In the genomic region with DNA sequence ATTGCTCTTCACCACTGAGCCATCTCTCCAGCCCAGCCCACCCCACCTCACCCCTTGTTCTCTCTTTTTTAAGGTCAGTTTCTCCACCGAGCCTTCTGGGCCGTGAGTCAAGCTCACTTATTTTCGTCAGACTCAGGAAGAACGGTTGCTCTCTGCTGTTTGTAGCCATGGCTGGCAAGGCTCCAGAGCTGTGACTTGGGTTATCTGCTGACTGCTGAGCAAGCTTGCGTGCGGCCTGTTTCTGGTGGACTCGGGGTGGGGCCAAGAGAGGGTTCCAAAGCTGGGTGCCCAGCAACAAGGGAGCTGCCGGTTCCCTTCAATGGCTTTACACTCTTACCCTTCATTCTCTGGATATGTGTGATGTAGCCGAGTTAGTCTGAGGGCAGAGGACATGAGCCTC, we compare ENCODE assay signal across 8 mouse cellular contexts. TPM values are rescaled to one million over a fixed set of nuclear protein-coding genes. Genes with fewer than 3 reads are reported as not detected.
DNase-seq lines count a peak whose midpoint lies in the region; ATAC-seq and TF ChIP-seq lines count a peak whose summit lies in the region.

No protein-coding gene starts in this region.

- H3K4me2 ChIP-seq in heart, embryonic 11.5 days, result no peak overlapping the region
- no peak overlapping the region for H3K4me2 ChIP-seq in heart, embryonic 15.5 days
- H3K4me2 ChIP-seq in hindbrain, embryonic 11.5 days (replicated peaks; ENCODE audit: low read depth, low read length), result no peak overlapping the region

- H3K4me1 ChIP-seq in heart, embryonic 11.5 days (ENCODE audit: control insufficient read depth, insufficient read depth, low read length), result peaks cover 64% of the 10 kb centered on the region
- H3K4me1 ChIP-seq in heart, embryonic 15.5 days (replicated peaks), result peaks cover 86% of the 10 kb centered on the region
- H3K4me1 ChIP-seq in lung, adult 2 months (ENCODE audit: control insufficient read depth, insufficient read depth, low read length), result no peaks in the 10 kb centered on the region
- H3K4me1 ChIP-seq in hindbrain, embryonic 11.5 days (replicated peaks; ENCODE audit: control insufficient read depth, insufficient read depth, low read length), result peaks cover 6% of the 10 kb centered on the region; the same call in 1 of the 2 replicates

- no peak for TF ChIP-seq CTCF in lung, adult 2 months (IDR thresholded peaks at IDR 0.05; ENCODE audit: insufficient read depth, low read length)

- no peaks in the 10 kb centered on the region for H3K27me3 ChIP-seq in heart, embryonic 11.5 days (ENCODE audit: control insufficient read depth, insufficient read depth, low read length)
- H3K27me3 ChIP-seq in heart, embryonic 15.5 days, result 0 out of 2 replicates have a peak, but pooled peaks cover 3% of the 10 kb centered on the region
- no peaks in the 10 kb centered on the region for H3K27me3 ChIP-seq in hindbrain, embryonic 11.5 days (ENCODE audit: control insufficient read depth, insufficient read depth, low read length)

- H3K9ac ChIP-seq in heart, embryonic 11.5 days (ENCODE audit: low read depth, low read length), result no peak overlapping the region
- no peak overlapping the region for H3K9ac ChIP-seq in heart, embryonic 15.5 days
- no peak overlapping the region for H3K9ac ChIP-seq in hindbrain, embryonic 11.5 days (ENCODE audit: low read depth, low read length)

- no peak overlapping the region; the same call in 1 of the 2 replicates for H3K27ac ChIP-seq in heart, embryonic 11.5 days (ENCODE audit: low read depth, low read length)
- H3K27ac ChIP-seq in heart, embryonic 15.5 days, result peak overlapping the region; percentile 64
- no peak overlapping the region for H3K27ac ChIP-seq in hindbrain, embryonic 11.5 days (ENCODE audit: low read depth, low read length)

- no peaks in the 10 kb centered on the region for H3K9me3 ChIP-seq in heart, embryonic 11.5 days (replicated peaks; ENCODE audit: control insufficient read depth, low read length)
- H3K9me3 ChIP-seq in heart, embryonic 15.5 days (replicated peaks), result no peaks in the 10 kb centered on the region
- no peaks in the 10 kb centered on the region for H3K9me3 ChIP-seq in hindbrain, embryonic 11.5 days (ENCODE audit: control insufficient read depth, low read length)

- WGBS in heart, embryonic 11.5 days (ENCODE audit: insufficient replicate concordance), result 63% methylated on average over 9 of the region's 9 CpGs
- WGBS in heart, embryonic 15.5 days, result 20% methylated on average over 9 of the region's 9 CpGs
- WGBS in lung, adult 2 months, result 50% methylated on average over 9 of the region's 9 CpGs
- WGBS in hindbrain, embryonic 11.5 days, result 91% methylated on average over 9 of the region's 9 CpGs

- no peaks in the 10 kb centered on the region for H3K36me3 ChIP-seq in heart, embryonic 11.5 days (ENCODE audit: control insufficient read depth, insufficient read depth, low read length)
- H3K36me3 ChIP-seq in heart, embryonic 15.5 days, result 0 out of 2 replicates have a peak, but pooled peaks cover 5% of the 10 kb centered on the region
- no peaks in the 10 kb centered on the region for H3K36me3 ChIP-seq in hindbrain, embryonic 11.5 days (ENCODE audit: control insufficient read depth, insufficient read depth, low read length)

- no peak for ATAC-seq in heart, embryonic 11.5 days (replicated peaks; ENCODE audit: insufficient number of reproducible peaks, low FRiP score, low TSS enrichment)
- peak; percentile 21; the same call in 1 of the 2 replicates for ATAC-seq in heart, embryonic 15.5 days (replicated peaks; ENCODE audit: insufficient number of reproducible peaks, insufficient read depth, low FRiP score, low read depth)
- ATAC-seq in CD4-positive, CD25-positive, alpha-beta regulatory T cell, adult 4 months, result no peak
- no peak for ATAC-seq in hindbrain, embryonic 11.5 days (ENCODE audit: low FRiP score)

- DNase-seq in heart, adult 11 months, result peak; percentile 99
- DNase-seq in adrenal gland, postnatal 10 days, result peak; percentile 85
- DNase-seq in lung, adult 2 months, result peak; percentile 35
- peak; percentile 56 to 73 for DNase-seq in urinary bladder, postnatal 4 days (ENCODE audit: low spot score in 2 of 2)
- DNase-seq in hindbrain, embryonic 11.5 days (ENCODE audit: low spot score), result no peak

- H3K4me3 ChIP-seq in heart, embryonic 11.5 days (ENCODE audit: low read depth, low read length), result no peak overlapping the region
- no peak overlapping the region for H3K4me3 ChIP-seq in heart, embryonic 15.5 days
- H3K4me3 ChIP-seq in lung, adult 2 months (replicated peaks; ENCODE audit: extremely low read depth, low read depth, low read length), result no peak overlapping the region
- H3K4me3 ChIP-seq in hindbrain, embryonic 11.5 days (ENCODE audit: low read depth, low read length), result no peak overlapping the region

- TF ChIP-seq POLR2A in lung, adult 2 months (IDR thresholded peaks at IDR 0.05; ENCODE audit: borderline replicate concordance, extremely low read depth, low read depth, low read length), result no peak

RNA-seq across cellular contexts. Expression of a gene that starts 15.0 kb away (rescaled TPM):
- polyA plus RNA-seq in heart, embryonic 11.5 days (2014; fragmentation: Nextera tagmentation; extraction: Ambion mirVana), result 111 and 114 TPM in 2 replicates
- 10 to 100 TPM; 54.5 to 62.8 TPM for total RNA-seq in adrenal gland, postnatal 10 days (2021)
- polyA plus RNA-seq in heart, embryonic 15.5 days (2015; fragmentation: Nextera tagmentation; extraction: Ambion mirVana), result 80.6 and 94.0 TPM in 2 replicates
- 37.6 and 44.2 TPM in 2 replicates for polyA plus RNA-seq in lung, adult 2 months (2012; rRNA removed)
- 1 to 10 TPM; 2.5 to 5.6 TPM for polyA plus RNA-seq in CD4-positive, CD25-positive, alpha-beta regulatory T cell, adult 4 months (2017; shearing (Covaris generic))
- polyA plus RNA-seq in hindbrain, embryonic 11.5 days (2014; fragmentation: Nextera tagmentation; extraction: Ambion mirVana), result 104 and 115 TPM in 2 replicates
